Mouse (Mus musculus): ENCODE data around the gene Aff3. TPM values are rescaled to one million over a fixed set of nuclear protein-coding genes. Genes with fewer than 3 reads are reported as not detected.

The Aff3 gene
- total and polyA plus RNA-seq, 2 experiments from 2014 or later = 23.1 to 55.6 TPM

DNA sequence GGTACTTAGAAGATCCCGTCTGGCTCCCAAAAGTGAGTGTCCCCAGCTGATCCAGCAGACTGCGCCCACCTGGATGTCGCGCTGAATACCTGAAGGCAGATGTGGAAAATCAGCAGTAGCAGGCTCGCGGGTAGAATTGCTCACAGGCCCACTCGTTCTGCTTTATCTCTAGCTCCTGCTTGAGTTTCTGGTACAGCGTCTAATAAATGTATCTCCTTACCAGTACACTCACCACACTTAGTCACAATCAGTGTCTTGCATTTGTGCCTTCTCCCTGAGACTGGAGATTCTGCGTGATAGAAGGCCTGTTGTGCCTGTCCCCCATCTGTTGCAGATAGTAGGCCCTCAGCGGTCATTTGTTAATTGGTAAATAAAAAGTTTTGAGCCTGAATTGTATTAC is 3.6 kb upstream of the Aff3 start:
- Histone ChIP-seq H3K4me1 (ENCODE audit: insufficient read depth, low read length) (no peaks in the 10 kb centered on the region), H3K36me3 (ENCODE audit: insufficient read depth, low read length) (no peaks in the 10 kb centered on the region), H3K27me3 (ENCODE audit: insufficient read depth, low read length) (no peaks in the 10 kb centered on the region), H3K9ac (replicated peaks; ENCODE audit: low read length) (no peak overlapping the region), H3K27ac (no peak overlapping the region), H3K4me3 (ENCODE audit: low read length) (no peak overlapping the region), H3K4me2 (ENCODE audit: low read depth, low read length) (no peak overlapping the region), H3K9me3 (ENCODE audit: low read length) (no peaks in the 10 kb centered on the region)
- ATAC-seq (no peak), DNase-seq (ENCODE audit: low spot score) (no peak)
- TF ChIP-seq CTCF (IDR thresholded peaks at IDR 0.05; ENCODE audit: low read depth) = no peak
- WGBS = 88% methylated on average over 10 of the region's 10 CpGs

DNA sequence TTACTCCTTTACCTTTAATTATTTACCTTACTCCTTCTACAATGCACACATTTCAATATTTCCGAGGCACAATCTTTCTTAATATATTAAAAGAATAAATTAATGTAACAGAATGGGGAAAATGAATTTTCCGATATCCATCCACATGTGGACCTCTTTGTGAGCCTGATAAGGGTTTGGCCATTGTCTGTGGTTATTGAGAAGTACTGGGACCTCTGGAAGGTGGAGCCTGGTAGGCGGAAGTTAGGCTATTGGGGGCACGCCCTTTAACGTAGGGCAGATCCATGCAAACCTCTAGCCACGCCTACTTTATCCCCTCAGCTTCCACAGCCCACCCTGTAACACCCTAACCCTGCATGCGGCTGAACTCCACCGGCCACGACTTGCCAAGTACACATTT is 3.1 kb upstream of the Aff3 start:
- DNase-seq (ENCODE audit: low spot score) = no peak
- 85% methylated on average over 9 of the region's 9 CpGs for WGBS
- no peak for ATAC-seq

DNA sequence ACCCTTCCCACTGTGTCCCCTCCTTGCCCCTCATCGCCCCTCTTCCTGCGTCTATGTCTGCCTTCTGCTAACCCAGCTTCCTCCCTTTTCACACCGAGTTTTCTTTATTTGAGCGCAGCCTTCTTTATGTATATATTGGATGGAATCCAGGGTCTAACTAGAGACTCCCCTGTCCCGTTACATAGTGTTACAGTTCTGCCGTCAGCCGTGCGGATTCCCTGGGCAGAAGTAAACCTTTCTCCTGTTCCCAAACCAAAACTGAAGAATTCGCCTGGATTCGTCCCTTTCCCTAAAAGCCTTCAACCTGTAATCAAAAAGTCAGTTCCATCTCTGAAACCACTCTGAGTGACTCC is 2.0 kb upstream of the Aff3 start:
- Histone ChIP-seq H3K4me1 (ENCODE audit: insufficient read depth, low read length) (no peaks in the 10 kb centered on the region), H3K4me3 (ENCODE audit: low read length) (no peak overlapping the region), H3K4me2 (ENCODE audit: low read depth, low read length) (no peak overlapping the region), H3K9me3 (ENCODE audit: low read length) (no peaks in the 10 kb centered on the region), H3K27me3 (ENCODE audit: insufficient read depth, low read length) (no peaks in the 10 kb centered on the region), H3K27ac (no peak overlapping the region), H3K36me3 (ENCODE audit: insufficient read depth, low read length) (no peaks in the 10 kb centered on the region), H3K9ac (replicated peaks; ENCODE audit: low read length) (no peak overlapping the region)
- 62% methylated on average over 10 of the region's 10 CpGs for WGBS
- no peak for TF ChIP-seq CTCF (IDR thresholded peaks at IDR 0.05; ENCODE audit: low read depth)
- DNase-seq (ENCODE audit: low spot score) = no peak
- ATAC-seq = no peak

More for the DNA sequence above, 3.1 kb upstream of the Aff3 start:
- Histone ChIP-seq H3K27me3 (ENCODE audit: insufficient read depth, low read length) (no peaks in the 10 kb centered on the region), H3K27ac (no peak overlapping the region), H3K9ac (replicated peaks; ENCODE audit: low read length) (no peak overlapping the region), H3K4me1 (ENCODE audit: insufficient read depth, low read length) (no peaks in the 10 kb centered on the region), H3K9me3 (ENCODE audit: low read length) (no peaks in the 10 kb centered on the region), H3K4me2 (ENCODE audit: low read depth, low read length) (no peak overlapping the region), H3K36me3 (ENCODE audit: insufficient read depth, low read length) (no peaks in the 10 kb centered on the region), H3K4me3 (ENCODE audit: low read length) (no peak overlapping the region)
- no peak for TF ChIP-seq CTCF (IDR thresholded peaks at IDR 0.05; ENCODE audit: low read depth)

DNA sequence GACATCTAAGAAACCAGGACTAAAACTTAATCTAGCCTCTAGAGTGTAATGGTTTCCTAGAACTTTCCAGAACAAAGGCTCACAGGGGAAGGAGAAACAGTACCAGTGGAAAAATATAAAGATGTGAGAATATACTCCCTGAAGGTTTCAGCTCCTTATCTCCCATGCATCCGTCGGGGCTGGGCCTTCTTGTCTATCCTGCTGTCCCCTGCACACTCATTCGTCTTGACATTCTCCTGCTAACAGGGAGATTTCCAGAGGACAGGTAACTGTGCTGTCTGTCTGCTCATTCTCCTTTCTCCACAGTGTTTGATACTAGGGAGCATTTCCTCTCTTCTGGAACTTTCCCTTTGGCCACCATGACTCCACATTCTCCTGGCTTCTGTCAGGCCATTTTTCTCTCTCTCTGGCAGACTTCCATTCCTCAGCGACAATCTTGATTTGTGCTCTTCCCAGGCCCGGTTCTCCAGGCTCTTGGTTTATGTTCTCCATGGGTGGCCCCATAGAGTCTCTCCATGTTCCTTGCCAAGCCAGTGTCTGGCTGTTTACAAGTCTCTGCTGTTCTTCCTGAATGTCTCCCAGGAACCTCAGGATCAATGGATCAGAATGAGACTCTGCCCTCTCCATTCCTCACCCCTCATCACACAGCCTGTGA is 1.5 kb upstream of the Aff3 start:
- TF ChIP-seq CTCF (IDR thresholded peaks at IDR 0.05; ENCODE audit: low read depth) = no peak
- no peaks in the 10 kb centered on the region for H3K9me3 ChIP-seq (ENCODE audit: low read length)
- no peaks in the 10 kb centered on the region for H3K27me3 ChIP-seq (ENCODE audit: insufficient read depth, low read length)
- H3K4me3 ChIP-seq (ENCODE audit: low read length) = no peak overlapping the region
- ATAC-seq (no peak), DNase-seq (ENCODE audit: low spot score) (peak; percentile 15)
- no peak overlapping the region for H3K9ac ChIP-seq (replicated peaks; ENCODE audit: low read length)
- WGBS = 61% methylated on average over 5 of the region's 5 CpGs
- no peak overlapping the region for H3K4me2 ChIP-seq (ENCODE audit: low read depth, low read length)
- H3K36me3 ChIP-seq (ENCODE audit: insufficient read depth, low read length) = no peaks in the 10 kb centered on the region
- H3K4me1 ChIP-seq (ENCODE audit: insufficient read depth, low read length) = no peaks in the 10 kb centered on the region
- no peak overlapping the region for H3K27ac ChIP-seq

DNA sequence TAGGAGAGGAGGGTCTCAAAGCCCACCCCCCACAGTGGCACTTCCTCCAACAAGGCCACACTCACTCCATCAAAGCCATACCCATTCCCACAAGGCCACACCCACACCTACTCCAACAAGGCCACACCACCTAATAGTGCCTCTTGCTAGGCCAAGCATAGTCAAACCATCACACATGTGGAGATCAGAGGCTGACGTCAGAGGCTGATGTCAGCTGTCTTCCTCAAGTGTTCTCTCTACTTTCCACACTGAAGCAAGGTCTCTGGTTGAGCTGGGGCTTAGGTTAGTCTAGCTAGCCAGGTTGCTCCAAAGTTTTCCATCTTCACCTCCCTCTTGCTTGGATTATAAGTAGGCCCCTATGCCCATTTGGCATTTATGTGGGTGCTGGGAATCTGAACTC is 856 bp upstream of the Aff3 start:
- Histone ChIP-seq H3K9me3 (ENCODE audit: low read length) (no peaks in the 10 kb centered on the region), H3K36me3 (ENCODE audit: insufficient read depth, low read length) (no peaks in the 10 kb centered on the region), H3K4me1 (ENCODE audit: insufficient read depth, low read length) (no peaks in the 10 kb centered on the region), H3K27me3 (ENCODE audit: insufficient read depth, low read length) (no peaks in the 10 kb centered on the region), H3K9ac (replicated peaks; ENCODE audit: low read length) (no peak overlapping the region), H3K4me2 (ENCODE audit: low read depth, low read length) (no peak overlapping the region), H3K4me3 (ENCODE audit: low read length) (no peak overlapping the region), H3K27ac (no peak overlapping the region)
- no peak for DNase-seq (ENCODE audit: low spot score)
- WGBS = 96% methylated on average over 1 of the region's 1 CpGs
- ATAC-seq = no peak
- TF ChIP-seq CTCF (IDR thresholded peaks at IDR 0.05; ENCODE audit: low read depth) = no peak

DNA sequence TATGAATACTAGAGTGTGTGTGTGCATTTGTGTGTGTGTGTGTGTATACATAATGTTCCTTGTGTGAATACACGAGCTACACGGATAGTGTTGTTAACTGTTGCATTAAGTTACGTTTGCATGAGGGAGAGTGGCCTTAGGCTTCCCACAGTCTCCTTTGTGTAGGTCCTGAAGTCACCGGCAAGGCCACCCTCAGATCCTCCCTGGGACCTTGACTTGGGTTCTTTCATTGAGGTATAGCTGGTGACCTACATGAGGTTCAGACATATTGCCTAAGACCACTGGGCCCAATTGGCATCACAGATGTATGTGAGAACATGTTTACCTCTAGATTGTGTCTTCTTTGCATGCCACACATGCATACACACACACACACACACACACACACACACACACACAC is 494 bp downstream of the Aff3 start:
- WGBS = 93% methylated on average over 4 of the region's 4 CpGs
- Histone ChIP-seq H3K9ac (replicated peaks; ENCODE audit: low read length) (no peak overlapping the region), H3K27ac (no peak overlapping the region), H3K36me3 (ENCODE audit: insufficient read depth, low read length) (no peaks in the 10 kb centered on the region), H3K9me3 (ENCODE audit: low read length) (no peaks in the 10 kb centered on the region), H3K27me3 (ENCODE audit: insufficient read depth, low read length) (no peaks in the 10 kb centered on the region), H3K4me2 (ENCODE audit: low read depth, low read length) (no peak overlapping the region), H3K4me3 (ENCODE audit: low read length) (no peak overlapping the region), H3K4me1 (ENCODE audit: insufficient read depth, low read length) (no peaks in the 10 kb centered on the region)
- no peak for ATAC-seq
- no peak for DNase-seq (ENCODE audit: low spot score)
- no peak for TF ChIP-seq CTCF (IDR thresholded peaks at IDR 0.05; ENCODE audit: low read depth)

DNA sequence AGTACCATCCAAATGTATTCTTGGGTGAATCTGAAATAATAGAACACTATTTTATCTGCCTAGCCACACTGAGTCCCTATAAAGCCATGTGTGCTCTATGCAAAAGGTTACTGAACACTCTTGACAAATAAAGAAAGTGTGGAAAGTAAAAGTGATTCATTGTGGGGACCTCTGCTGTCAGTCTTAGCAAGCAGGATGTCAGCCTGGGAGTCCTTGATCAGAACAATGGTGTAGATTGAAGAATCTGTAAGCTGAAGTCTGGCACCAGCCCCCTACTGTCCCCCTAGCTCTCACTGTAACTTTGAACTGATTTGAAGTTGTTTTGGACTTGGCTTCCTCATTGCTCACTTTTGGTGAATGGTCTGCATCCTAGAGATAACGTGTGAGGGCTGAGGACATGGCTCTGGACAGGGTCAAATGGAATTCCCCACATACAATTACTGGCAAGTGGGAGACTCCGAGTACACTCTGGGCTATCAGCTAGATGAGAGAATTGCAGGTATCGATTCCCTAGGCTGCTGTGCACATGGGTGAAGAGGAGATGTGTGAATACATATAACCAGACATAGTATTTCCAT is 2.0 kb downstream of the Aff3 start:
- DNase-seq (ENCODE audit: low spot score) (no peak), ATAC-seq (no peak)
- TF ChIP-seq CTCF (IDR thresholded peaks at IDR 0.05; ENCODE audit: low read depth) = no peak
- Histone ChIP-seq H3K36me3 (ENCODE audit: insufficient read depth, low read length) (no peaks in the 10 kb centered on the region), H3K4me2 (ENCODE audit: low read depth, low read length) (no peak overlapping the region), H3K27me3 (ENCODE audit: insufficient read depth, low read length) (no peaks in the 10 kb centered on the region), H3K4me1 (ENCODE audit: insufficient read depth, low read length) (no peaks in the 10 kb centered on the region), H3K9me3 (ENCODE audit: low read length) (no peaks in the 10 kb centered on the region), H3K9ac (replicated peaks; ENCODE audit: low read length) (no peak overlapping the region), H3K27ac (no peak overlapping the region), H3K4me3 (ENCODE audit: low read length) (no peak overlapping the region)
- 84% methylated on average over 3 of the region's 3 CpGs for WGBS

Data from hindbrain, postnatal 0 days (tissue).